Mouse (Mus musculus) layer of hippocampus, adult 9-11 months (tissue): ENCODE results near the gene Nr1h4.

Experiments
- DNase-seq: peaks from one replicate; pipeline ENCODE4 v3.0.0; 2022

Nr1h4 gene

DNA sequence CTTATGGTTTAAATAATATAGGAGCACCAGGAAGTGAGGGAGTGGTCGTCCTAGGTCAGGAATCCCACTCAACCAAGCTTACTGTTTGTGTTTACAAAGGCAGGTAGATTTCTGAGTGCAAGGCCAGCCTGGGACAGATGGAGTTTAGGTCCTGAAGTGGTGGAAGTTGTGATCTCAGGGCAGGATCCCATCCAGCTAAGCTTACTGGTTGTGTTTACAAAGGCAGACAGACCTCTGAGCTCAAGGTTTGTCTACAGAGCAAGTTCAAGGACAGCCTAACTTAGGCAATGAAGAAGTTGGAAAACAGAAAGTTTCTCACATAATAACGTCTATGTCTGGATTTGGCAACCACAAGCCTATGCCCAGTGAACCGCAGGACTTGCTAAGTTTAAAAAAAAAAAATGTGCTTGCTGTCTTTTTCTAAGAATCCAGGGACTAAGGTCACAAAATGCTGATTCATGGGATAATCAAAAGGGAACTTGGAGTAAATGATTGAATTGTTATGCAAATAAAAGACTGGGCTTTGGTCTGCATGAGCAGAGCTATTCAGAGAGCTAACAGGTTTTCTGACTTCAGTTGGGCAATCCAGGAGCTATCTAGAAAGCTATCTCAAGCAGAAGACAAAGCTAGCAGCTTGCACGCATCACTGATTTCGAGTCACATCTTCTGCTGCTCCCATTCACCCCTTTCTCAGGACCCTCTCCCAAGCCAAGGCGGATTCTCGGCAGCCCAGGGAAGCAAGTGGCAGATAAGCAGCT is 62.6 kb downstream of the Nr1h4 start:
- DNase-seq, result no peak

- DNase-seq, result no peak
Measured at GRCm38 (mm10) chr10:89464760-89465405, 68.5 kb downstream of the Nr1h4 start.

DNA sequence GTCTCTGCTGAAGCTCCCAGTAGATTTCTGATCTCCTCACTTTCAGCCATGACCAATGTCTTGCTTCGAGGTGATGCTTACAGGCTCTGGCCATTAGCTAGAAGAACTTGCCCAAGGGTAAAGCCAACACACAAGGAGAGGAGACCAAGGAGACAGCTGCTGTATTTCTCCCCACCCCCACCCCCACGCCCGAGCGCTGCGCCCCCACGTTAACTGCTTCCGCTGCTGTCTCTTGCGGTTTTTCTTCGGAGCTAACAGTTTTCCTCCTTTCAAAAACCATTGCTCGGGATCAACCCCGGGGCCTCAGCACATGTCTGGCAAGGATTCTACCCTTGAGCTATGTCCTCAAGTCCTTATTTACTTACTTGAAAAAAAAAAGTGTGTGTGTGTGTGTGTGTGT is 70.5 kb downstream of the Nr1h4 start:
- no peak for DNase-seq

- DNase-seq, result peak; percentile 73
Measured at GRCm38 (mm10) chr10:89461856-89462507, 71.4 kb downstream of the Nr1h4 start.

- no peak for DNase-seq
Measured at GRCm38 (mm10) chr10:89460972-89461371, 72.4 kb downstream of the Nr1h4 start.

GRCm38 (mm10) chr10:89458770-89459169 is 74.6 kb downstream of the Nr1h4 start:
- DNase-seq, result no peak

- no peak for DNase-seq
Measured at GRCm38 (mm10) chr10:89453794-89454193, 79.6 kb downstream of the Nr1h4 start.

DNA sequence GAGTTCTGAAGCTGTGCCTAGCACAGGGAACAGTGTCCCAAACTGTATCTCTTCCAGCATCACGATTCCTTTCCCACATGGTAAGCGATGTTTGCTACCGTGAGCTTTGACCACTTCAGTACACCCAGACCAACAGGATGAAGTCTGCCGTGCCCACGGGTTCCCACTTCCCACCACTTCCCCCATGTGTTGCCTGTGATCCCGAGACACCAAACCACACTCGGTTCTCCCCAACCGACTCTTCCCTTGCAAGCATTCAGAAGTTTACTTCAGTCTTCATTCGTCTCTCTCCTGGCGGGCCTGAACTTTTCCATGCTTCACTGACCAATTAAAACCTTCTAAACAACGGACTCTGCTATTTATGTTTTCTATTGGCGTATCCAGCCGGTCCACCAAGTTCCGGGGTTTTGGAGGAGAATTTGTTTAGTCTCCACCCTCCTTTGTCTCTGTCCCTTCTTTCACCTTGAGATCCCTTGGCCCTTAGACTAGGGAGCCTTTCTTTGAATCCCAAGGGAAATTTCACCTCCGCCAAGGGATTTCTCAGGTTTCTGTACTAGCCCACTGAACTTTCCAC is 80.2 kb downstream of the Nr1h4 start:
- no peak for DNase-seq

- DNase-seq, result no peak
Measured at GRCm38 (mm10) chr10:89450411-89450810, 83.0 kb downstream of the Nr1h4 start.

DNA sequence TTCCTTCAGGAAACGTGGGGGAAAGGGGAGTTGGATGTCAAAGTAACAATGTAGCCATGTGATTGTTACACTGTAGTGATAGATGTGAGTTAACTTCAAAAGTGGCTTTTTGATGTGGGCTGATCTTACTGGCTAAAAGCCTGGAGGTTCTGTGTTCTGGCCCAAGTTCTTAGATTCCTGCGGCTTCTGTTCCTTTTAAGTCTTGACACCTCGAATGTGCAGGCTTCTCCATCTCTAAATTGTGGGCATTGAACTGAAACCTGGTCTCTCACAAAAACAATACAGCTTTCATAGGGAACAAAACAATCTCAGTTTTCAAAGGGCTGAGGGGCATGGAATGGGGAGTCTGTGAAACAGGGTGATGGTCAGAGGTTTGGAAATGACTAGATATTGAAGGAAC is 89.0 kb downstream of the Nr1h4 start:
- no peak for DNase-seq

- peak; percentile 74 for DNase-seq
Measured at GRCm38 (mm10) chr10:89443623-89444151, 89.7 kb downstream of the Nr1h4 start, which contains the start of gene Gas2l3. Gene Gas2l3, minus strand, starts transcription at chr10:89443967.

DNA sequence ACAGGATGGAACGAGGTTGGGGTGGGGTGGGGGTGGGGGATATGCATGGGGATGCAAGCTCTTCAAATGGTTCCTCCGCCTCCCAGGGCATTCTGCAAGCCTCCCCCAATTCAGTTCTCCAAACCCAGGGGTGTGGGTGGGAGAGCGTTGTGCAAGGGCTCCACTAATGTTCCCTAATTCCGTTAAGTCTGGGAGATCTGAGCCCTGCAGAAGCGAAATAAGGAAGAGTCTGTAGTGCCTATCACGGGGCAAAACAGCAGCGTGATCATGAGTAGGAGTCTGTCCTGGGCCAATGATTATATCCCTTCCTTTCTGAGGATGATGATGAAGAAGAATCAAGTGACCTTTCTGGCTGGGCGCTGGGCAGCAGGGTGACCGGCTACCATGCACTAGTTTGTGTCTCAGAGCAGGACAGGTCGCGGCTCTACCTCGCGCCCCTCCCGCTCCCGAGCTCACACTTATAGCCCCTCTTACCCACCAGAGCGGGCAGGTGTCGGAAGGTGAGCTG is 90.2 kb downstream of the Nr1h4 start:
- peak; percentile 66 for DNase-seq

GRCm38 (mm10) chr10:89442640-89443039 is 90.7 kb downstream of the Nr1h4 start:
- DNase-seq, result no peak

DNA sequence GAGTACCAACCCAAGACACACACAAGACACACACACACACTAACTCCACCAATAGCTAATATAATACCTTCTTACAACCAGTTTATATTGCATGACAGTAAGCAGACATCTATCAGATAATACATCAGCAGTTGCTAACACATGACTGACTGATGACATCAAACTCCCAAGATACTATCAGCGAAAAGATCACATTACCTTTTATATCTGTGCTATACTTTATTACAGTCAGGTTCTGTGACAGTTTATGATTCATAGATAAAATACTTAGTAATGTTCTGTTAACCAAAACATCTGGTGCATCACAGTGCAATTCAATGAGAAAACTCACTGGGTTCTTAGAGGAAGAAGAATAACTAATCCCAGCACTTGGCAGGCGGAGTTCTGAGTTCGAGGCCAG is 91.4 kb downstream of the Nr1h4 start:
- DNase-seq, result no peak

DNA sequence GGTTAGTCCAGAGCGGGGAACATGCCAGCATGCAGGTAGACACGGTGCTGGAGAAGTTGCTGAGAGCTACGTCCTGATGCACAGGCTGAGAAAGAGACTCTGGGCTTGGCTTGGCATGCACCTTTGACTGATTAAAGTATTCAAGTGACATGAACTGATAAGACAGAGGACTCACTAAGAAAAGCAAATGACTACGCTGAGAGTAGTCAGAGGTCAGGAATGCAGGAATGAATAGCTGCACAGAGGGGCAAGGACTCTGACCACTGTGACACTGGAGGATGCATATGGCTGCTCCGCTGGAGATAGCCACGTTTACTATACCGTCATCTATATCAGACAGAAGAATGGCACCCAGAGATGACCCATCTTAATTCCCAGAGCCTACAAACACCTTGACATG is 94.0 kb downstream of the Nr1h4 start:
- DNase-seq, result no peak

- no peak for DNase-seq
Measured at GRCm38 (mm10) chr10:89437996-89438395, 95.4 kb downstream of the Nr1h4 start.

DNA sequence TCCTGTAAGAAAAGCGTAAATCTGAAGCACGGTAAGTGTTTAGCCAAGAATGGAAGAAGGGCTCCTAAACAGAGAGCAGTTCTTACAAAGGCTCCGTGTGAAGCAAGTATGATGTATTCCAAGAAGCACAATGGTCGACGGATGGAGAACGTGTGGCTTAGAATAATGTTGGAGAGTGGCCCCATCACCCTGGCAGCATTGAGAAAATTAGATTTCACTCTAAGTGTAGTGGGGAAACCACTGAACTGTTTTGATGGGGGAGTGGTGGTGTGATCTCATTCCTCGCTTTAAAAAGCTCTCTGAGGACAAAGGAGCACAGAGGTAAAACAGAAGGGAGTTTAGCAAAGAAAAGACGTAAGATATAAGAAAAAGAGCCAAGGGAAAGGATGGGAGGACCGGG is 95.9 kb downstream of the Nr1h4 start:
- DNase-seq, result no peak

DNA sequence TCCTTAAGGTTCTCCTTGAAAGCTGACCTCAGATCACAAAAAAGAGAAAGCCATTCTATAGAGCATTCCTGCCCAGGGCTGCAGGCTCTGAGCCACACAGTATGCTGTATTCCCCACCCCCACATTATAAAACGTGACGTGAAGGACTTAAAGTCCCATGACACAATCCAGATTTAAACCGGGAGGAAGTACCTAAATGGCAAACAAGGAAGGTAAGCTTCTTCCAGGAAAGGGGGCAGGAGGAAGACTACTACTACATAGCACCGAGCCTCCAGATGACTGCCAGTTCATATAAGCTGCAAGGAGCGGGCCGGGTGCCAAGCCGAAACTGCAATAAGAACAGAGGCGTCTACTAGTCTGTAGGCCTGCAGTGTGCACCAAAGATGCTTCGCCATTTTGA is 97.5 kb downstream of the Nr1h4 start:
- no peak for DNase-seq

DNA sequence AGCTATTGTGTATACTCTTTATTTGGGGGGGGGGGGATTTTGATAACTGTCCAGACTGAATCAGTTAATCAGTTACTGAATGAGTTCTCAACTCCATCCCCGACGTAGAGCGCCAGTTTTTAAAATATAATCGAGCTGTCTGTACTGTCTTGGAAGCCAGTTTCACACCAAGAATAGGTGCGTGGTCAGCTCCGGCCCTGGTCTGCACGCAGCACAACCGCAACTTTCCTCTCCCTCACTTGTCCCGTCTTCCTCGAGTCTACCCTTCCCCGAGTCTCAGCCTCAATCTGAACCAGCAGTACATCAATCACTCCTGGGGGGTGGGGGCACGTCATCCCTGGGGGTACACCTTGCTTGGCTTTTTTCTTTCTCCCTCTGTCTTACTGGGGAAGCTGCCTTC is 98.0 kb downstream of the Nr1h4 start:
- DNase-seq, result no peak

GRCm38 (mm10) chr10:89434509-89435210 is 98.7 kb downstream of the Nr1h4 start:
- no peak for DNase-seq

GRCm38 (mm10) chr10:89432743-89433142 is 100.6 kb downstream of the Nr1h4 start:
- DNase-seq, result no peak

- DNase-seq, result no peak
Measured at GRCm38 (mm10) chr10:89430751-89431150, 102.6 kb downstream of the Nr1h4 start.
